Mouse (Mus musculus) midbrain, embryonic 13.5 days (tissue): ENCODE measurements at regions not wholly inside any gene's neighbourhood (a gene's known extent, or its start where the extent isn't known, plus 50 kb on each side); places are given as distances from the start of the nearest gene placed in this dataset.

Experiments used
- ATAC-seq: fragments of 200-750 bp; cut with Nextera tagmentation; 2 replicates; pipeline ENCODE4 v1.8.0; 2017; ENCODE audit warnings: mild to moderate bottlenecking, moderate TSS enrichment, moderate library complexity
- H3K27ac ChIP-seq: fragments of 300-500 bp; sonication (generic); 2 replicates; pipeline ENCODE4 v1.5.1; 2015; ENCODE audit warnings: inconsistent platforms, mild to moderate bottlenecking, moderate library complexity
- H3K27me3 ChIP-seq: fragments of 300-500 bp; sonication (generic); 2 replicates; pipeline ENCODE4 v1.6.1; 2015; ENCODE audit warnings: mild to moderate bottlenecking, inconsistent platforms
- H3K36me3 ChIP-seq: fragments of 300-500 bp; sonication (generic); 2 replicates; pipeline ENCODE4 v1.6.1; 2015; ENCODE audit warnings: mild to moderate bottlenecking, inconsistent platforms
- H3K4me1 ChIP-seq: fragments of 300-500 bp; sonication (generic); replicated peaks from 2 replicates; pipeline ENCODE4 v1.6.1; 2015; ENCODE audit warnings: inconsistent platforms
- H3K4me2 ChIP-seq: fragments of 300-500 bp; sonication (generic); replicated peaks from 2 replicates; pipeline ENCODE4 v1.6.1; 2015; ENCODE audit warnings: moderate library complexity, mild to moderate bottlenecking, inconsistent platforms
- H3K4me3 ChIP-seq: fragments of 300-500 bp; sonication (generic); replicated peaks from 2 replicates; pipeline ENCODE4 v1.5.1; 2015; ENCODE audit warnings: mild to moderate bottlenecking, inconsistent platforms
- H3K9ac ChIP-seq: fragments of 300-500 bp; sonication (generic); replicated peaks from 2 replicates; pipeline ENCODE4 v1.6.1; 2015; ENCODE audit warnings: mild to moderate bottlenecking, inconsistent platforms
- H3K9me3 ChIP-seq: fragments of 300-500 bp; sonication (generic); 2 replicates; pipeline ENCODE4 v1.6.1; 2016; ENCODE audit warnings: mild to moderate bottlenecking, inconsistent platforms
- WGBS: fragments of 180-500 bp; shearing (Covaris S2); methylation state at CpG from one replicate; pipeline ENCODE4 v1.1.7; 2015; 5-methylcytosine and 5-hydroxymethylcytosine counted together

DNA sequence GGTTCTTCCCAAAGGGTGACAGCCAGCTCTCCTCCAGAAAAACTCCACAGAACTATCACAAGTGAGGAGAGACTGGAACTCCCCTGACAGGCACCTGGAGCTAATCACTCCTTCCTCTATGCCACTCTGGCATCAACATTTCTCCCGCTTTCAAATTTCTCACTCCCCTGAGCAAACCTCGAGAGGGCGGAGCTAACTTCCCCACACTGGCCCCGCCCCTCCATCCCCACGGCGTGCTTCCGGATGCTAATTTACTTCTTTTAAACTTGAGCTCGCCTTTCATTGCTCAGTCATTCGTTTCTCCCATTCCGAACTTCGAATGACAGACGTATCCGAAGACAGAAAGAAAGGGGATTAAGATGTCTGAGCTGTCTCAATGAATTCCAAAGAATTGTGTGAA, 87.8 kb upstream of the Ado start:
- Histone ChIP-seq H3K9ac (no peak overlapping the region), H3K27ac (no peak overlapping the region), H3K4me1 (0 out of 2 replicates have a peak, but pooled peaks cover 7% of the 10 kb centered on the region), H3K9me3 (no peaks in the 10 kb centered on the region; the same call in 1 of the 2 replicates), H3K4me2 (peak overlapping the region; percentile 41), H3K4me3 (peak overlapping the region; percentile 5; the same call in 1 of the 2 replicates), H3K27me3 (no peaks in the 10 kb centered on the region), H3K36me3 (no peaks in the 10 kb centered on the region)
- 1% methylated on average over 13 of the region's 13 CpGs for WGBS
- no peak for ATAC-seq

GRCm38 (mm10) chr10:67634795-67635194, 86.0 kb upstream of the Ado start:
- Histone ChIP-seq H3K4me2 (no peak overlapping the region), H3K36me3 (no peaks in the 10 kb centered on the region), H3K9me3 (no peaks in the 10 kb centered on the region; the same call in 1 of the 2 replicates), H3K4me3 (no peak overlapping the region), H3K9ac (no peak overlapping the region), H3K27ac (no peak overlapping the region), H3K4me1 (0 out of 2 replicates have a peak, but pooled peaks cover 7% of the 10 kb centered on the region), H3K27me3 (no peaks in the 10 kb centered on the region)
- 84% methylated on average over 4 of the region's 4 CpGs for WGBS
- no peak for ATAC-seq

DNA sequence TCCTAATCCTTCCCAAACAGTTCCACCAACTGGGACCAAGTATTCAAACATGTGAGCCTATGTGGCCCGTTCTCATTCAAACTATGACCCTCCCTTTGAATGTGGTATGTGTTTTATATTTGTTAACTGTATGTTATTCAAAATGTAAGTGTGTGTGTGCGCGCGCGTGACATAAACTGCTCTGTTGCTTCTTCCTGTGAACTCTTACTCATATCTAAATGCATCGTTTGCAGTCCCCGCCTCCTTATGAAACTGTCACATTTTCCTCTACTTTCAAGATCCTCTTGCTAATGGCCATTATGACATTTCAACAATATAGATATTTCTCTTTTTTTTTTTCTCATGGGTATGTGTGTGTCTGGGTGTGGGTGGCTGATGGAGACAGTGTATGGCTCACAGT, 84.3 kb upstream of the Ado start:
- Histone ChIP-seq H3K4me1 (0 out of 2 replicates have a peak, but pooled peaks cover 7% of the 10 kb centered on the region), H3K9me3 (no peaks in the 10 kb centered on the region; the same call in 1 of the 2 replicates), H3K27ac (no peak overlapping the region), H3K9ac (no peak overlapping the region), H3K4me2 (no peak overlapping the region), H3K27me3 (no peaks in the 10 kb centered on the region), H3K36me3 (no peaks in the 10 kb centered on the region), H3K4me3 (no peak overlapping the region)
- ATAC-seq = no peak
- 96% methylated on average over 7 of the region's 7 CpGs for WGBS

DNA sequence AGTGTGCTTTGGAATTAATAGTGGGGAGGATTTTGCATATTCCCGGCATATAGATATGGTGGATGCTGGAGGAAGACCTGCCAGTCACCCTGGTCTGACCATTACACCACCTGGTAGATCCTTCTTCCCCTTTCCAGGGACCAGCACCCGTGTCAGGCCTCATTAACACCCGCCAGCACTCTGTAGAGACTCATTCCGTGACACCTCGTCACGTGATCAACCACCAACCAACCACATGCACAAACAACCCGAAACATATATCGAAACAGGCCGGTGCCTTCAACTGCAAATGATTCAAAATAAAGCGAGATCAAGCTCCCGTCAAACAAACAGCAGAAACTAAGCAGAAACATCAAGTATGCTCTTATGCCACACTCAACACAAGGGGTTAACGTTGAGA, 74.6 kb upstream of the Ado start:
- no peaks in the 10 kb centered on the region for H3K27me3 ChIP-seq
- 89% methylated on average over 12 of the region's 12 CpGs for WGBS
- H3K9me3 ChIP-seq = no peaks in the 10 kb centered on the region
- ATAC-seq = no peak
- no peak overlapping the region for H3K4me2 ChIP-seq
- no peak overlapping the region for H3K9ac ChIP-seq
- H3K4me3 ChIP-seq = no peak overlapping the region
- H3K27ac ChIP-seq = no peak overlapping the region
- no peaks in the 10 kb centered on the region for H3K4me1 ChIP-seq
- no peaks in the 10 kb centered on the region for H3K36me3 ChIP-seq

- no peak overlapping the region for H3K4me3 ChIP-seq
- H3K4me1 ChIP-seq = no peaks in the 10 kb centered on the region
- H3K27ac ChIP-seq = no peak overlapping the region
- no peaks in the 10 kb centered on the region for H3K9me3 ChIP-seq
- 79% methylated on average over 8 of the region's 8 CpGs for WGBS
- no peaks in the 10 kb centered on the region for H3K36me3 ChIP-seq
- no peak for ATAC-seq
- no peak overlapping the region for H3K9ac ChIP-seq
- H3K4me2 ChIP-seq = no peak overlapping the region
- H3K27me3 ChIP-seq = no peaks in the 10 kb centered on the region
Observed at GRCm38 (mm10) chr10:67620018-67620417, 71.3 kb upstream of the Ado start.

GRCm38 (mm10) chr10:67618112-67618511, 69.4 kb upstream of the Ado start:
- Histone ChIP-seq H3K27me3 (no peaks in the 10 kb centered on the region), H3K4me2 (no peak overlapping the region), H3K9me3 (no peaks in the 10 kb centered on the region), H3K4me3 (no peak overlapping the region), H3K9ac (no peak overlapping the region), H3K27ac (no peak overlapping the region), H3K4me1 (no peaks in the 10 kb centered on the region), H3K36me3 (no peaks in the 10 kb centered on the region)
- ATAC-seq = no peak
- 80% methylated on average over 5 of the region's 5 CpGs for WGBS

DNA sequence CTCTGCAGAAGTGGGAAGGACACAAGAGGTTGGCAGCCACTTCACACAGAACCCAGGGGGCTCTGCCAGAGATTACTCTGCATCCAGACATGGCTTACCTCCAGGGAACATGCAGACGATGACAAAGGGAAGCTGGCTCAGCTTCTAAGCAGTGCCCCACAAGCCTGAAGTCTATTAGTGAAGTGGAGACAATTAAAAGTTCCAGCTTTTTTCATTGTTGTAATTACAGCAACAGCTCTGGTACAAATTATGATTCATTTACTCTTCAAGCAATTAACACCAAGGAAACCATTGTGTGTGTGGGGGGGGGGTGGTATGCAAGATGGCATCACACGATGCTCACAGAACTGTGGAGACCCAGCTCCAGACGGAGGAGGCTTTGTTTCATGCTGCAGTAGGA, 66.3 kb upstream of the Ado start:
- H3K4me2 ChIP-seq = no peak overlapping the region
- no peaks in the 10 kb centered on the region for H3K27me3 ChIP-seq
- H3K4me3 ChIP-seq = no peak overlapping the region
- no peaks in the 10 kb centered on the region for H3K36me3 ChIP-seq
- 77% methylated on average over 3 of the region's 3 CpGs for WGBS
- no peak overlapping the region for H3K27ac ChIP-seq
- H3K9ac ChIP-seq = no peak overlapping the region
- no peaks in the 10 kb centered on the region for H3K9me3 ChIP-seq
- H3K4me1 ChIP-seq = no peaks in the 10 kb centered on the region
- no peak for ATAC-seq

- ATAC-seq = no peak
- Histone ChIP-seq H3K4me1 (no peaks in the 10 kb centered on the region), H3K36me3 (no peaks in the 10 kb centered on the region), H3K27ac (no peak overlapping the region), H3K9ac (no peak overlapping the region), H3K4me2 (no peak overlapping the region), H3K9me3 (no peaks in the 10 kb centered on the region), H3K4me3 (no peak overlapping the region), H3K27me3 (no peaks in the 10 kb centered on the region)
- 93% methylated on average over 6 of the region's 6 CpGs for WGBS
Observed at GRCm38 (mm10) chr10:67610689-67611088, 61.9 kb upstream of the Ado start.

- ATAC-seq = no peak
- Histone ChIP-seq H3K4me2 (no peak overlapping the region), H3K4me1 (no peaks in the 10 kb centered on the region), H3K27ac (no peak overlapping the region), H3K4me3 (no peak overlapping the region), H3K9ac (no peak overlapping the region), H3K27me3 (no peaks in the 10 kb centered on the region), H3K9me3 (no peaks in the 10 kb centered on the region), H3K36me3 (no peaks in the 10 kb centered on the region)
- 84% methylated on average over 5 of the region's 5 CpGs for WGBS
Observed at GRCm38 (mm10) chr10:67608033-67608432, 59.3 kb upstream of the Ado start.

DNA sequence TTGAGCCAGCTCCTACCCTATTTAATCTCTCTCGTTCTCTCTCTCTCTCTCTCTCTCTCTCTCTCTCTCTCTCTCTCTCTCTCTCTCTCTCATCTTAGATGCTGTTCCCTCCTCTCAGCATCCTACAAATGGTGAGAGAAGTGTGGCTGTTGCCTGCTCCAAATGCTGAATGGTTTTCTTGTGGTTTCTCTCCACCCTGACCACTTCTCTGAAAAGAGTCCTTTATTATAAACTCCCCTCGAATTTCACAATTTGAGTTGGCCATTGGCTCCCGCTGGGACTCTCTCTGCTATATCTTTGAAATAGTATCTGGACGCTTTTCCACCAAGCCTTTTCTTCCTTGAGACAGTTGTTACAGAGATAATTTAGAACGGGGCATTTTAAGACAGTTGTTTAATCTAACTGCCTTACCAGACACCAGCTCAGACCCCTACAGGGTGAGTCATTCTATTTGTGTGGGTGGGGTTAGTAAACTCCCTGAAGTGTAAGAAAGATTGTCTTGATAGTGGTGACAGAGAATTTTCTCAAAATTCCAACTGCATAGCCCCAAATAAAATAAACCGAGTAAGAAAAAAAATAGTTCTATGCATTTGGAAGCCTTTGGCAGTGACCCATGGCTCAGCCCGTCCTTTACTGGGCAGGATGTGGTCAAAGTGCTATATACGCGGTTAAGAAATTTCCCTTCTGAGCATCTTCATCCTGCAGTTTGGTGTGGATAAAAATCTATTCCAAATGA, 58.7 kb upstream of the Ado start:
- H3K4me2 ChIP-seq = no peak overlapping the region
- no peak overlapping the region for H3K9ac ChIP-seq
- no peak overlapping the region for H3K27ac ChIP-seq
- no peak for ATAC-seq
- no peaks in the 10 kb centered on the region for H3K36me3 ChIP-seq
- no peaks in the 10 kb centered on the region for H3K9me3 ChIP-seq
- 88% methylated on average over 9 of the region's 9 CpGs for WGBS
- H3K27me3 ChIP-seq = no peaks in the 10 kb centered on the region
- H3K4me3 ChIP-seq = no peak overlapping the region
- no peaks in the 10 kb centered on the region for H3K4me1 ChIP-seq

DNA sequence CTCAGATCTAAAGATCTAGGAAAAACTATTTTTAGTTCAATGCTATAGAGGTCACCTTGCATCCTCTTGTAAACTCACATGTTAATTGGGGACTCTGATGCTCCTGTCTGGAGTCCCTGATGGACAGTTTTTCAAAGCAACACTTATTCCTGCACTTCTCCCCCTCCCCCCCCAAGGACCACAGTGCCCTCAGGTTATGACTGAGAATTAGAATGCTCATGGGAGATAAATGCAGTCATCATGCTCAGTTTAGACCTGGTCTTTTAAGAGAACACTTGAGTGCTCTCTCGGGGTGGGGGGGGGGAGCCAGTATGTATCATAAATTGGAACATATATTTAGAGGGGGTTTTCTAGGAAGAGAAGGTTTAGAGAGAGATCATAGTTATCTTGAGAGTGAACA, 58.0 kb upstream of the Ado start:
- no peak overlapping the region for H3K4me2 ChIP-seq

DNA sequence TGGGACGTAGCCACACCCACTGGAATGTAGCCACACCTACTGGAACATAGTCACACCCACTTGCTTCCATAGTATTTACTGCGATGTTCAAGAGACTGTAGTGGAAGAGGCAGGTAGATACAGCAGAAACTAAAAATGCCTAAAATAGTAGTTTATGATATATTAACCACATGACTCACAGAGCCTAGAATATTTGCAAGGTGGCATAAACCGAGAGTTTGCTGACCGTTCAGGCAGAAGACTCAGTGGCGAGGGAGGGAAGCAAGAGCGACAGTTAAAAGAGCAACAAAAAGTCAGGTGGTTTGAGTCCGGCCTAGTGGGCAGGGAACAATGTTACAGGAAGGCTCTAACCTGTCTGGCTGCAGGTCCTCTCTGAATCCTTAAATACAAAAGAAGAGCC, 50.6 kb upstream of the Ado start:
- Histone ChIP-seq H3K36me3 (no peaks in the 10 kb centered on the region), H3K27ac (no peak overlapping the region), H3K4me3 (no peak overlapping the region), H3K9ac (no peak overlapping the region), H3K27me3 (no peaks in the 10 kb centered on the region), H3K4me2 (no peak overlapping the region), H3K4me1 (no peaks in the 10 kb centered on the region), H3K9me3 (no peaks in the 10 kb centered on the region)
- WGBS = 96% methylated on average over 7 of the region's 7 CpGs
- ATAC-seq = no peak

More for the DNA sequence above, 58.0 kb upstream of the Ado start:
- ATAC-seq = no peak
- no peak overlapping the region for H3K27ac ChIP-seq
- WGBS = 85% methylated on average over 1 of the region's 1 CpGs
- no peaks in the 10 kb centered on the region for H3K27me3 ChIP-seq
- H3K9ac ChIP-seq = no peak overlapping the region
- H3K4me1 ChIP-seq = no peaks in the 10 kb centered on the region
- H3K4me3 ChIP-seq = no peak overlapping the region
- H3K9me3 ChIP-seq = no peaks in the 10 kb centered on the region
- no peaks in the 10 kb centered on the region for H3K36me3 ChIP-seq

DNA sequence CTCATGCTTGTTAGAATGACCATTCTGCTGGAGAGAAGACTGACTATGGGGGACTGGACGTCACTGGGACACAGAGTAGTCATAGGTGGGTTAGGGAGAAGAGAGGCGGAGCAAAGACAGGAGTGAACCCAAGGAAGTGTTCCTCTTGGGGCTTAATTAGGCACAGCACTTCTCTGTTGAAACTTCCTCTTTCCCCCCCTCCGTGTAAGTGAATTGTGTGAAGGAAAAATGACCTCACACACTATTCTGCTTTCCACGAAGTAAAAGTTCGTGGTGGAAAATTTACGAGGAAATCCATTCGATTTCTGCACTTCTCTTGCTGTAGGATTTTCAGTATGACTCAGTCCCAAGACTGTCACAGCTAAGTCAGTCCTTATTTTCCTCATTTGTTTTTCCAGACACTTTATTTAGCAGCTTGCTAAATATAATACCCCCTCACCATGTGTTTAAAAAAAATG, 49.9 kb upstream of the Ado start:
- no peak overlapping the region for H3K27ac ChIP-seq
- WGBS = 84% methylated on average over 7 of the region's 7 CpGs
- H3K4me1 ChIP-seq = no peaks in the 10 kb centered on the region
- H3K9me3 ChIP-seq = no peaks in the 10 kb centered on the region
- no peak overlapping the region for H3K9ac ChIP-seq
- H3K4me2 ChIP-seq = no peak overlapping the region
- ATAC-seq = no peak
- H3K4me3 ChIP-seq = no peak overlapping the region
- H3K36me3 ChIP-seq = no peaks in the 10 kb centered on the region
- H3K27me3 ChIP-seq = no peaks in the 10 kb centered on the region
